Mouse (Mus musculus): ENCODE results near the gene Bnip1.

DNA sequence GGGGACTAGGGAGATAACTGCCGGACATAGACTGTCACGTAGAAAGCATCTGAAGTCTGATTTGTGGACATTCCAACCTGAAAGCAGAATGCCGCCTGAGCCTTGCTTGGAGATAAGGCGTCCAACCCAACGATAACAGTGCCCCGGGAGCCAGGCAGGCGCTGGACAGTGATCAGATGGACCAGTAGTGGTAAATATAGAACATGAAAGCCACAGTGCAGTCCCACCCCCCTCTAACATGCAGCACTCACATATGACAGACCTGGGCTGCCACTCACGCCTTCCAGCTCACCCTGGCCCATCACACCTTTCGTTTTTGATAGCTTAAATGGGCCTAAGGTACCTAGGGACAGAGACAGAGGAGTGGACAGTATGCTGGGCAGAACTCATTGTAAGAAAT is 32.6 kb downstream of the Bnip1 start:
- TF ChIP-seq POLR2A (IDR thresholded peaks at IDR 0.05; ENCODE audit: control insufficient read depth, extremely low read depth, insufficient read depth, low read length, poor library complexity) (no peak), CTCF (IDR thresholded peaks at IDR 0.05; ENCODE audit: borderline replicate concordance, control insufficient read depth, extremely low read depth, insufficient read depth, low read length, poor library complexity) (no peak)

Measured in thymus, adult 2 months (tissue).